Mouse (Mus musculus) lung, embryonic 15.5 days (tissue): ENCODE measurements around the gene Pcgf3. TPM values are rescaled to one million over a fixed set of nuclear protein-coding genes. Genes with fewer than 3 reads are reported as not detected.

Experiments used
- ATAC-seq: fragments of 200-750 bp; cut with Nextera tagmentation; 2 replicates; pipeline ENCODE4 v1.8.0; 2017; ENCODE audit warnings: moderate number of reproducible peaks, borderline replicate concordance; ENCODE audit not compliant: low FRiP score, low TSS enrichment; ENCODE audit errors: extremely low read depth
- H3K27ac ChIP-seq: fragments of 300-500 bp; sonication (generic); 2 replicates; pipeline ENCODE4 v1.5.1; 2015; ENCODE audit warnings: moderate library complexity, mild to moderate bottlenecking, inconsistent platforms
- H3K27me3 ChIP-seq: fragments of 300-500 bp; sonication (generic); 2 replicates; pipeline ENCODE4 v1.6.1; 2015; ENCODE audit warnings: inconsistent platforms
- H3K36me3 ChIP-seq: fragments of 300-500 bp; sonication (generic); 2 replicates; pipeline ENCODE4 v1.6.1; 2015; ENCODE audit warnings: inconsistent platforms
- H3K4me1 ChIP-seq: fragments of 300-500 bp; sonication (generic); 2 replicates; pipeline ENCODE4 v1.6.1; 2015; ENCODE audit warnings: inconsistent platforms
- H3K4me2 ChIP-seq: fragments of 300-500 bp; sonication (generic); 2 replicates; pipeline ENCODE4 v1.6.1; 2015; ENCODE audit warnings: inconsistent platforms, mild to moderate bottlenecking, moderate library complexity
- H3K4me3 ChIP-seq: fragments of 300-500 bp; sonication (generic); 2 replicates; pipeline ENCODE4 v1.5.1; 2015; ENCODE audit warnings: mild to moderate bottlenecking, inconsistent platforms
- H3K9ac ChIP-seq: fragments of 300-500 bp; sonication (generic); 2 replicates; pipeline ENCODE4 v1.6.1; 2015; ENCODE audit warnings: inconsistent platforms
- H3K9me3 ChIP-seq: fragments of 300-500 bp; sonication (generic); 2 replicates; pipeline ENCODE4 v1.6.1; 2016; ENCODE audit warnings: inconsistent platforms
- WGBS: fragments of 180-500 bp; shearing (Covaris S2); methylation state at CpG from one replicate; pipeline ENCODE4 v1.1.7; 2015; 5-methylcytosine and 5-hydroxymethylcytosine counted together
- polyA plus RNA-seq: library from polyadenylated mRNA; unstranded; fragments of >200 nt; fragmentation: Nextera tagmentation; extraction: Ambion mirVana; gene quantifications from 2 replicates; pipeline ENCODE4 v1.2.1, GENCODE M21; 2015

Gene Pcgf3
- 17.2 and 19.3 TPM in 2 replicates for polyA plus RNA-seq

DNA sequence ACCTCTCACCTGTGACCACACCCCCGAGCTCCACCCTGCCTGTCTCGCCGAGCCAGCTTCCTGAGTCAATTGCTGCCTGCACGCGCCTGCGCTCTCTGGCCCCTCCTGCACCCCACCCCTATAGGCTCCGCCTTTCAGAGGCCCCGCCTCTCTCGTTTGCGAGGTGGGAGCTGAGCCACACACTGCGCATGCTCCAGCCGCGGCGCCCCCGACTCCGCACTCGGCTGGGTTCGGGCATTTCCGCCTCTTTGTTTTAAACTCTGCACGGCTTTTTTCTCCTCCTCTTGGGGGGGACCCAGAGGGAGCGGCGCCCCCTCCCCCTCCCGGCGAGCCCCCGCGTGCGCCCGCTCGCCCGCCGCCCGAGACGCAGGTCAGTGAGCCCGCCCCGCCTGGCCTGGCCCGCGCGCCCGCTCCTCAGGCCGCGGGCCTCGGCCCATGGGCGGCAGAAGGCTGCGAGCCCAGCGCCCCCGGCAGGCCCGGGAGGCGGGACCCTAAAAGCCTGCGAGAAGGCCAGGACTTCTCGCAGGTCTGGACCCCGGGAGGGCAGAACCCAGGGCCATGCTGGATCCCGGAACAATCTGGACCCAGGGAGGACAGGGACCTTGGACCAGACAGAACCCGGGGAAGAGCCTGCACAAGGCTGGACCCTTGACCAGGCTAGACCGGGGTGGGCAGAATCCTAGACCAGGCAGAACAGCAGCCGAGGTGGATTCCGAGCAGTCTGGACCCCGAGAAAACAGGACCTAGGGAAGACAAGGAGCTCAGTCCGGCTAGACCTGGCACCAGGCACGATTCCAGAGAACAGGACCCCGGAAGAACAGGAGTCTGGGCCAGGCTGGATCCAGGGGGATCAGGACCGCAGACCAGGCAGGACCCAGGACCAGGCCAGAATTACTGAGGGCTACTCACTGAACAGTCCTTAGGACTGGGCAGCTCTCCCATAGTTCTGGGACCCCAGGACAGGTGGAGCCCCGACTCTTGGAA is at the start of gene Pcgf3:
Gene Pcgf3, plus strand, starts transcription at position 151 of the 984 bp plus-strand sequence.
- WGBS = 1% methylated on average over 59 of the region's 62 CpGs
- Histone ChIP-seq H3K9ac (peak within 1 kb of the TSS; percentile 90), H3K4me2 (peak within 1 kb of the TSS; percentile 90), H3K4me3 (peak within 1 kb of the TSS; percentile 76), H3K27ac (peak within 1 kb of the TSS; percentile 82), H3K9me3 (no peaks in the 10 kb centered on the region), H3K36me3 (no peaks in the 10 kb centered on the region), H3K27me3 (no peaks in the 10 kb centered on the region), H3K4me1 (peaks cover 25% of the 10 kb centered on the region)
- ATAC-seq = peak; percentile 96

DNA sequence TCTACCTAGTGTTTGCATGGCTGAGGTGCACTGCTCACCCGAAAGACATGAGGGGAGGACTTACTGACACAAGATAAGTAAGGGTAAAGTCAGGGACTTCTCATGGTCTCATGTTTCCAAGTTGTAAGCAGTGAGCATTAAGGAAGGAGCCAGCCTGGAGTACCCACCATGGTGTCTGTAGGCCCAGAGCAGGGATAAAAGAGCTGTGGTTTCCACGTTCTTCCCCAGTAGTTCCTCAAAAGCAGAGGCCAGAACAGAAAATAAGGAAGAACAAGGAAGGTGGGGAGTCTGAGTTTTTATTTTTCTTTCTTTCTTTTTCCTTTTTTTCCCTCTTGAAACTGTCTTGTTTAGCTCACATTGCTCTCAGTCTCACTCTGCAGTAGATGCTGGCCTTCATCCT is 46.3 kb upstream of the Pcgf3 start:
- H3K9me3 ChIP-seq = no peaks in the 10 kb centered on the region
- no peak overlapping the region for H3K27ac ChIP-seq
- no peaks in the 10 kb centered on the region for H3K4me1 ChIP-seq
- H3K36me3 ChIP-seq = no peaks in the 10 kb centered on the region
- no peak overlapping the region for H3K4me2 ChIP-seq
- no peaks in the 10 kb centered on the region for H3K27me3 ChIP-seq
- H3K4me3 ChIP-seq = no peak overlapping the region
- WGBS = 65% methylated on average over 2 of the region's 2 CpGs
- no peak for ATAC-seq
- no peak overlapping the region for H3K9ac ChIP-seq

DNA sequence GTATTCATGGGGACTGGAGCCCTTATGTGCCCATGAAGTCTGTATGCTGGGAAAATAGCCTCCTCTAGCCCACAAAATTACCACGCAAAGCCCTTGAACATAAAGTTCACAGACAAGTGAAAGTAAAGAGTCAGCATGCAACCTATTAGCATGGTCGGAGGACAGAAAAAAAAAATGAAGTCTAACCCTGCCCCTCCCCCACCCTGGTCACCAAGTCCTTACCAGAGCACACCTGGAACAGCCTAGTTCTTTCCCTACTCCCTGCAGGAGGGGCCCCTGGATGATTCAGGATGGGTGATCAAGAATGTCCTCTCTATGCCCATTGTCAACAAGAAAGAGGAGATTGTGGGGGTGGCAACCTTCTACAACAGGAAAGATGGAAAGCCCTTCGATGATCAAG is 38.3 kb upstream of the Pcgf3 start:
- Histone ChIP-seq H3K36me3 (no peaks in the 10 kb centered on the region), H3K4me2 (no peak overlapping the region), H3K27me3 (no peaks in the 10 kb centered on the region), H3K27ac (no peak overlapping the region), H3K9ac (no peak overlapping the region), H3K9me3 (no peaks in the 10 kb centered on the region), H3K4me3 (no peak overlapping the region), H3K4me1 (no peaks in the 10 kb centered on the region)
- WGBS = 73% methylated on average over 3 of the region's 3 CpGs
- ATAC-seq = no peak

GRCm38 (mm10) chr5:108423427-108423826 is 37.6 kb upstream of the Pcgf3 start:
- Histone ChIP-seq H3K36me3 (no peaks in the 10 kb centered on the region), H3K4me1 (no peaks in the 10 kb centered on the region), H3K27ac (no peak overlapping the region), H3K4me3 (no peak overlapping the region), H3K4me2 (no peak overlapping the region), H3K9me3 (no peaks in the 10 kb centered on the region), H3K27me3 (no peaks in the 10 kb centered on the region), H3K9ac (no peak overlapping the region)
- WGBS = 83% methylated on average over 2 of the region's 2 CpGs
- ATAC-seq = no peak

DNA sequence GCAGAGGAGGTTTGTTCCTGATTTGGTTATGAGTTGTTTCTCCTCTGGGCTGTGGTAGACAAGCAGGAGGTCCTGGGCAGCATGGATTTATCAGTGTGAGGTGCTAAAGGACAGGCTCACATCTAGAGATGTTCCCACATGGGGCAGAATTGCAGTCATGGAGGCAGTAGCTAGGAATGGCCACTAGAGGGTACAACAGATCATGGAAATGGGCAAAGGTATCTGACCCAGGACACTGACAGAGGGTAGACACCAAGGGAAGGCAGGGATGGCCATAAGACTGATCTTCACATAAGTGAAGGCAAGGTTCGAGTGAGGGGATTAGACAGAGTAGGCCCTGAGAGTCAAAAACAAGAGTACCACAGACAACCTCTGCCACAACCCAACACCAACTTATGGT is 33.8 kb upstream of the Pcgf3 start:
- H3K27ac ChIP-seq = no peak overlapping the region
- H3K27me3 ChIP-seq = no peaks in the 10 kb centered on the region
- H3K9me3 ChIP-seq = no peaks in the 10 kb centered on the region
- no peak for ATAC-seq
- H3K4me1 ChIP-seq = no peaks in the 10 kb centered on the region
- no peak overlapping the region for H3K9ac ChIP-seq
- 41% methylated on average over 1 of the region's 1 CpGs for WGBS
- no peak overlapping the region for H3K4me2 ChIP-seq
- H3K4me3 ChIP-seq = no peak overlapping the region
- peaks cover 22% of the 10 kb centered on the region; the same call in 1 of the 2 replicates for H3K36me3 ChIP-seq

GRCm38 (mm10) chr5:108431196-108431595 is 29.8 kb upstream of the Pcgf3 start:
- ATAC-seq = no peak
- Histone ChIP-seq H3K27me3 (no peaks in the 10 kb centered on the region), H3K9ac (no peak overlapping the region), H3K36me3 (peaks cover 26% of the 10 kb centered on the region; the same call in 1 of the 2 replicates), H3K27ac (no peak overlapping the region), H3K9me3 (no peaks in the 10 kb centered on the region), H3K4me3 (no peak overlapping the region), H3K4me2 (no peak overlapping the region), H3K4me1 (peaks cover 13% of the 10 kb centered on the region)
- 72% methylated on average over 6 of the region's 6 CpGs for WGBS

GRCm38 (mm10) chr5:108433804-108434587 is 27.0 kb upstream of the Pcgf3 start, which contains the start of gene Atp5k:
Atp5k (minus strand) TSS chr5:108434448.
- WGBS = under 1% methylated on average over 42 of the region's 42 CpGs
- no peaks in the 10 kb centered on the region for H3K9me3 ChIP-seq
- peak; percentile 79 for ATAC-seq
- H3K4me2 ChIP-seq = peak within 1 kb of the TSS; percentile 75
- H3K4me1 ChIP-seq = peaks cover 13% of the 10 kb centered on the region
- no peaks in the 10 kb centered on the region for H3K27me3 ChIP-seq
- peaks cover 26% of the 10 kb centered on the region; the same call in 1 of the 2 replicates for H3K36me3 ChIP-seq
- H3K9ac ChIP-seq = peak within 1 kb of the TSS; percentile 74
- H3K4me3 ChIP-seq = peak within 1 kb of the TSS; percentile 68
- no peak within 1 kb of the TSS for H3K27ac ChIP-seq

DNA sequence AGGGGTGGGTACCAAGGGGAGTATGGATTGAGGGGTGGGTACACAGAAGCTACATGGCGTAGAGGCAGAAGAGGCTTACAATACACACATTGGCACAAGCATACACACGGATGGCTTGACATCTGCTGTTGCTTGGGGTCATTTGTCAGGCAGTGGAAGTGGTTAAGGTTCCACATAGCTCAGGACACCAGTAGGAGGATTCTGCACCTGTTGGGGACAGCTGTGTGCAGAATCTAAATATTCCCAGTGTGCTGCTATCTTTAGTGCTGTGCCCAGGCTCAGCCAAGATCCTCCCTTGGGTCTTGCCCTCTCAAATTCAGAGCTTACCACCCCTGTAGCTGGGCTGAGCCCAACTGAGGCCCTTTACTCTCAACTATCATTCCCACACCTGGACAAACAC is 24.9 kb upstream of the Pcgf3 start:
- WGBS = 68% methylated on average over 2 of the region's 2 CpGs
- Histone ChIP-seq H3K9me3 (no peaks in the 10 kb centered on the region), H3K4me2 (no peak overlapping the region), H3K4me3 (no peak overlapping the region), H3K9ac (no peak overlapping the region), H3K4me1 (peaks cover 13% of the 10 kb centered on the region), H3K36me3 (peaks cover 13% of the 10 kb centered on the region; the same call in 1 of the 2 replicates), H3K27me3 (no peaks in the 10 kb centered on the region), H3K27ac (no peak overlapping the region)
- no peak for ATAC-seq

DNA sequence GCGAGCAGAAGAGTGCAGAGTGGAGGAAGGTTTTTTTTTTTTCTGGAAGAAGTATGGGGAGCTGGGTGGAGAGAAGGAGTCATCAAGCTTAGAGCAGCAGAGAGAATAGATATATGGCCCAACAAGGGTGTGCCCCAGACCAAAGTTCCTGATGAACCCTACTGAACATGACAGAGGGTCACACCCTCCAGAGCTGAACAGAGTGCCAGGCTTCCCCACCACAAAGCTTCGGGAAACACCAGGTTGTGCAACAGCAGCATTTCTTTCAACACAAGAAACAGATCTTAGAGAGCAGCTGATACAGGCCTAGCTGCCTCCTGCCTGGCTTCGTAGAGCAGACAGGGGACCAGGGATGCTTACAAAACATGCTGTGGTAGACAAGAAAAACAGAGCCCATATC is 14.1 kb upstream of the Pcgf3 start:
- H3K4me2 ChIP-seq = no peak overlapping the region
- peaks cover 13% of the 10 kb centered on the region for H3K4me1 ChIP-seq
- H3K9me3 ChIP-seq = no peaks in the 10 kb centered on the region
- peaks cover 8% of the 10 kb centered on the region; the same call in 1 of the 2 replicates for H3K27me3 ChIP-seq
- no peaks in the 10 kb centered on the region for H3K36me3 ChIP-seq
- H3K4me3 ChIP-seq = no peak overlapping the region
- 80% methylated on average over 3 of the region's 3 CpGs for WGBS
- H3K27ac ChIP-seq = no peak overlapping the region
- ATAC-seq = no peak
- no peak overlapping the region for H3K9ac ChIP-seq

DNA sequence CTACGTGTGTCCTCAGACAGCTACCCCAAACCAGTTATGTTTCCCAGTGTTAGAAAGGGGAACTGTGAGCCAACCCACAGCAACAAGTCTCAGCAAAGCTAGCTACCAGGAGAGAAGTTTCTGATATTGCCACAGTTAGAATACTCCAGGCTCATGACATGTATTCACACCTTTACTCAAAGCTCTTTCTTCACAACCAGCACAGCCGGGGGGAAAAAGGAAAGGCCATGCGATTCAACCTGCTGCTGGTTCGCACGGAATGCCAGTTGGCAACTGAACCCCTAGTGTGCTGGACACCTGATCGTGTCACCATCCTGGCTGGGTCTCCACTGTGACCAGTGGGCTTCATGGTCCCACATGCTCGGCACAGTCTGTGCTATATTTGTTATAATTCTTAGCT is 13.2 kb upstream of the Pcgf3 start:
- H3K27ac ChIP-seq = no peak overlapping the region
- peaks cover 13% of the 10 kb centered on the region for H3K4me1 ChIP-seq
- H3K36me3 ChIP-seq = no peaks in the 10 kb centered on the region
- 74% methylated on average over 7 of the region's 7 CpGs for WGBS
- no peak overlapping the region; the same call in 1 of the 2 replicates for H3K9ac ChIP-seq
- H3K9me3 ChIP-seq = no peaks in the 10 kb centered on the region
- H3K4me3 ChIP-seq = peak overlapping the region; percentile 40; the same call in 1 of the 2 replicates
- H3K4me2 ChIP-seq = peak overlapping the region; percentile 65; the same call in 1 of the 2 replicates
- peaks cover 8% of the 10 kb centered on the region; the same call in 1 of the 2 replicates for H3K27me3 ChIP-seq
- ATAC-seq = no peak

- Histone ChIP-seq H3K4me1 (peaks cover 13% of the 10 kb centered on the region), H3K9ac (peak within 1 kb of the TSS; percentile 34), H3K9me3 (no peaks in the 10 kb centered on the region), H3K27ac (peak within 1 kb of the TSS; percentile 7; the same call in 1 of the 2 replicates), H3K4me2 (peak within 1 kb of the TSS; percentile 65), H3K36me3 (no peaks in the 10 kb centered on the region), H3K4me3 (peak within 1 kb of the TSS; percentile 40), H3K27me3 (peaks cover 8% of the 10 kb centered on the region; the same call in 1 of the 2 replicates)
- 10% methylated on average over 24 of the region's 24 CpGs for WGBS
- ATAC-seq = peak; percentile 93
Observed at GRCm38 (mm10) chr5:108448785-108449668, 12.0 kb upstream of the Pcgf3 start, which contains the start of gene Mfsd7a. Mfsd7a (minus strand) TSS chr5:108448891.
